In the genomic region with DNA sequence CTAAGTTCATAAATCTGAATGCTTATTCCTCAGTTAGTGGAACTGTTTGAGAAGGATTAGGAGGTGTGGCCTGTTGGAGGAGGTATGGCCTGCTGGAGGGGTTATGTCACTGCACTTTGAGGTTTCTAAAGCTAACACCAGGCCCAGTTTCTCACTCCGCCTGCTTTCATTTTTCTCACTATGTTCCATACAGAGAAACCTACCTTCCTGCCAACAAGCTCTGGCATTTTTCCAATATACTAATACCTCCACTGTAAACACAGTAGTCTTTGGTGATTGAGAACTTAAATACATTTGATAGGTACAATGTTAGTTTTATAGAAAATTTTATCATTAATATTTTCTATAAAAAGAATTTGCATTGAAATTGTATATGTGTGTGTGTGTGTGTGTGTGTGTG, we compare ENCODE assay signal across 15 mouse cellular contexts.
"Had no signal": no experiment of that assay in that cellular context is flagged by ENCODE, and none has a peak within 500 bp of the region (broad histone marks: within the 10 kb centered on the region; RNA-seq: fewer than 3 reads in every experiment).

No protein-coding gene starts in this region.

- H3K4me2 ChIP-seq: limb, embryonic 13.5 days; liver, embryonic 15.5 days; midbrain, embryonic 11.5 days had no signal

- H3K27me3 ChIP-seq: limb, embryonic 13.5 days; liver, embryonic 15.5 days had no signal

- H3K4me3 ChIP-seq: layer of hippocampus, adult 2 months; limb, embryonic 10.5 days; limb, embryonic 13.5 days; liver, embryonic 15.5 days had no signal

- DNase-seq: kidney, adult 2 months; kidney, postnatal 25 days; layer of hippocampus, adult 9-11 months; liver; lung, adult 2 months; lung, postnatal 14 days; lung, postnatal 4 days; midbrain, embryonic 14.5 days; thymus, adult 18-20 months had no signal

- H3K4me1 ChIP-seq: limb, embryonic 10.5 days; liver, embryonic 15.5 days had no signal

- H3K9me3 ChIP-seq: limb, embryonic 10.5 days; liver, embryonic 15.5 days had no signal

- H3K27ac ChIP-seq: kidney, postnatal 0 days; layer of hippocampus, adult 2 months; limb, embryonic 10.5 days; limb, embryonic 13.5 days; liver, embryonic 15.5 days had no signal

- H3K9ac ChIP-seq: limb, embryonic 13.5 days; liver, embryonic 15.5 days had no signal
